Mouse (Mus musculus): ENCODE measurements around the gene Lrrc74a.

DNA sequence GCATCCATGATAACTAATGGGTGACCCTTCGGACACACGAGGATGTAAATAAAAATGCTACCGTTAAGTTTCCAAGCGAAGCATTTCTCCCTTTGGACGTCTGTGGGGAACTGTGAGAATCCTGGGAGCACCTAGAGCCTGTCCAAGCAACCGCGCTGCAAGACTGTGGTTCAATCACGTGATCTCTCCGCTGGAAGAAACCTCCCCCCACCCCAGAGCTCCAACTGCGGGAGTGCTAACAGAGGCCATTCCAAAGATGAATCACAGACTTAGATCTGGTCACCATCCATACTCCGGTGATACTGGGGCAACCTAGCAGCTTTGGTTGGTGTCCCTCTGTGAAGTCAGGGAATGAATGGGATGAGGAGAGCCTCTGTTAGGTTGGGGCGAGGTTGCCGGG, 26.9 kb downstream of the Lrrc74a start:
- TF ChIP-seq POLR2A (IDR thresholded peaks at IDR 0.05; ENCODE audit: insufficient read depth, low read length) (no peak), CTCF (IDR thresholded peaks at IDR 0.05; ENCODE audit: low read depth, low read length) (no peak), EP300 (IDR thresholded peaks at IDR 0.05; ENCODE audit: insufficient read depth, low read depth, low read length) (no peak)
